Mouse (Mus musculus) embryonic facial prominence, embryonic 12.5 days (tissue): ENCODE measurements around the gene Prex1. TPM values are rescaled to one million over a fixed set of nuclear protein-coding genes. Genes with fewer than 3 reads are reported as not detected.

Experiments
- ATAC-seq: fragments of 200-750 bp; cut with Nextera tagmentation; 2 replicates; pipeline ENCODE4 v1.8.0; 2017; ENCODE audit not compliant: insufficient number of reproducible peaks, insufficient read depth, low FRiP score, low TSS enrichment
- H3K27ac ChIP-seq: fragments of 300-500 bp; sonication (generic); 2 replicates; pipeline ENCODE4 v1.5.1; 2016; ENCODE audit warnings: mild to moderate bottlenecking
- H3K27me3 ChIP-seq: fragments of 300-500 bp; sonication (generic); 2 replicates; pipeline ENCODE4 v1.6.1; 2016; ENCODE audit warnings: mild to moderate bottlenecking, moderate library complexity
- H3K36me3 ChIP-seq: fragments of 300-500 bp; sonication (generic); 2 replicates; pipeline ENCODE4 v1.6.1; 2016; ENCODE audit warnings: mild to moderate bottlenecking
- H3K4me1 ChIP-seq: fragments of 300-500 bp; sonication (generic); 2 replicates; pipeline ENCODE4 v1.6.1; 2016
- H3K4me2 ChIP-seq: fragments of 300-500 bp; sonication (generic); replicated peaks from 2 replicates; pipeline ENCODE4 v1.6.1; 2016; ENCODE audit warnings: mild to moderate bottlenecking, moderate library complexity
- H3K4me3 ChIP-seq: fragments of 300-500 bp; sonication (generic); 2 replicates; pipeline ENCODE4 v1.5.1; 2016; ENCODE audit warnings: mild to moderate bottlenecking
- H3K9ac ChIP-seq: fragments of 300-500 bp; sonication (generic); 2 replicates; pipeline ENCODE4 v1.6.1; 2016; ENCODE audit warnings: mild to moderate bottlenecking, moderate library complexity
- H3K9me3 ChIP-seq: fragments of 300-500 bp; sonication (generic); 2 replicates; pipeline ENCODE4 v1.6.1; 2016; ENCODE audit warnings: mild to moderate bottlenecking, moderate library complexity
- WGBS: fragments of 180-500 bp; shearing (Covaris S2); methylation state at CpG from one replicate; pipeline ENCODE4 v1.1.7; 2016; 5-methylcytosine and 5-hydroxymethylcytosine counted together
- polyA plus RNA-seq: library from polyadenylated mRNA; unstranded; fragments of >200 nt; fragmentation: Nextera tagmentation; extraction: Ambion mirVana; gene quantifications from 2 replicates; pipeline ENCODE4 v1.2.1, GENCODE M21; 2016

Prex1 gene
- polyA plus RNA-seq, 1 experiment from 2014 or later, result 36.2 TPM

GRCm38 (mm10) chr2:166655727-166656520 is 57.7 kb downstream of the Prex1 start:
- H3K36me3 ChIP-seq, result no peaks in the 10 kb centered on the region
- 67% methylated on average over 11 of the region's 11 CpGs for WGBS
- no peak overlapping the region for H3K4me3 ChIP-seq
- no peak overlapping the region for H3K9ac ChIP-seq
- no peak overlapping the region for H3K4me2 ChIP-seq
- H3K27ac ChIP-seq, result 0 out of 2 replicates have a peak overlapping the region, but pooled peaks have one; percentile 8
- no peaks in the 10 kb centered on the region for H3K27me3 ChIP-seq
- peaks cover 19% of the 10 kb centered on the region for H3K4me1 ChIP-seq
- no peak for ATAC-seq
- no peaks in the 10 kb centered on the region for H3K9me3 ChIP-seq

- H3K27ac ChIP-seq, result 0 out of 2 replicates have a peak overlapping the region, but pooled peaks have one; percentile 8
- no peaks in the 10 kb centered on the region for H3K9me3 ChIP-seq
- 83% methylated on average over 4 of the region's 4 CpGs for WGBS
- no peak overlapping the region for H3K4me3 ChIP-seq
- no peaks in the 10 kb centered on the region for H3K36me3 ChIP-seq
- H3K9ac ChIP-seq, result no peak overlapping the region
- no peak overlapping the region for H3K4me2 ChIP-seq
- ATAC-seq, result no peak
- H3K27me3 ChIP-seq, result no peaks in the 10 kb centered on the region
- peaks cover 19% of the 10 kb centered on the region for H3K4me1 ChIP-seq
Observed at GRCm38 (mm10) chr2:166655308-166655707, 58.3 kb downstream of the Prex1 start.

DNA sequence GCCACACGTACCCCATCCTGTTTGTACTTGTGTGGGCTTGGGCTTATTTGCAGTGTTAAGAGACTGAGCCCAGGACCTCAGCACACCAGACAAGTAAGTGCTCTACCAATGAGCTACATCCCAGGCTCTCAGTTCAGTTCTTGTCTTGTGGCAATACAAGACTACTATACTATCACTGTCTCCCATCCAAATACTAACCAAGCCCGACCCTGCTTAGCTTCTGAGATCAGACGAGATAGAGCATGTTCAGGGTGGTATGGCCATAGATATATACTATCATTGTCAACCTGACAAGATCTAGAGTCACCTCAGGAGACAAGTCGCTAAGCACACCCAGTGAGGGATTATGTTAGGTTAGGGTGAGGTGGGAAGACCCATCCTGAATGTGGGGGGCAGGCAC is 58.8 kb downstream of the Prex1 start:
- no peaks in the 10 kb centered on the region for H3K27me3 ChIP-seq
- peaks cover 19% of the 10 kb centered on the region for H3K4me1 ChIP-seq
- 86% methylated on average over 4 of the region's 4 CpGs for WGBS
- no peaks in the 10 kb centered on the region for H3K36me3 ChIP-seq
- H3K9me3 ChIP-seq, result no peaks in the 10 kb centered on the region
- no peak for ATAC-seq
- no peak overlapping the region for H3K9ac ChIP-seq
- H3K4me3 ChIP-seq, result no peak overlapping the region
- H3K27ac ChIP-seq, result no peak overlapping the region
- no peak overlapping the region for H3K4me2 ChIP-seq

DNA sequence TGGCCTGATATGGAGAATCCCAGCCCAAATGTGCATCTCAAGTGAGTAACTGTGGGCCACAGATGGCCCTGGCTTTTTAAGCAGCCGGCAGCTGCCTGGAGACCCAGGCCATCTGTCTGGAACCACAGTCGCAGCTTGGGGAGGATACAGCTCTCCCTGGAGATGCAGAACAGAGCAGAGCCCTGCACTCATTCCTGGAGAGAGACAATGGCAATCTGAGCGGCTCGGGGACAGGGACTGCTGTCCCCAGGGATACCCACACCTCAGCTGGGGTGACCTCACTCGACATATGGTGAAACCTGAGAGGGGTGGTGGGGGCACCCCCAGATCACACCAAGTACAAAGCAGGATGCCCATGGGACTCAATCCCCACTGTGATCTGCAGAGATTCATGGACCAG is 60.1 kb downstream of the Prex1 start:
- Histone ChIP-seq H3K36me3 (no peaks in the 10 kb centered on the region), H3K4me2 (no peak overlapping the region), H3K27ac (no peak overlapping the region), H3K4me1 (peaks cover 19% of the 10 kb centered on the region), H3K27me3 (no peaks in the 10 kb centered on the region), H3K9ac (no peak overlapping the region), H3K9me3 (no peaks in the 10 kb centered on the region), H3K4me3 (no peak overlapping the region)
- WGBS, result 49% methylated on average over 5 of the region's 5 CpGs
- ATAC-seq, result peak; percentile 39; the same call in 1 of the 2 replicates

DNA sequence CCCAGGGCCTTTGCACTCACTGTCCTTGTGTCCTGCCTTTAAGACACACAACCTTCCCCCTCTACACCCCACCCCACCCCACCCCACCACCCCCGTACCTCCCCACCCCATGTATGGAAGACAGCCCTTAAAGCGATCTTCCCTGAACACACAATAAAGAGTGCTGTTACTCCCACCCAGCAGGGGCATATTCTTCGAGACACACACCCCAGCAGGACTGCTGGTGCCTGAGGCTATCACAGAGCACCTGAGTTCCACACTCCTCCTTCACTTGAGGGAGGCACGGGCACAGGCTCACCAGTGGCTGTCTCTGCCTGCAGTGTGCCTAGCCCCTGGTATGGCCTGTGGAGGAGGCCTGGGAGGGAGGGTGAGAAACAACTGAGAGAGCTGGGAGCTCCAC is 61.0 kb downstream of the Prex1 start:
- no peaks in the 10 kb centered on the region for H3K9me3 ChIP-seq
- H3K27me3 ChIP-seq, result no peaks in the 10 kb centered on the region
- H3K36me3 ChIP-seq, result no peaks in the 10 kb centered on the region
- ATAC-seq, result no peak
- peaks cover 18% of the 10 kb centered on the region for H3K4me1 ChIP-seq
- H3K9ac ChIP-seq, result no peak overlapping the region
- WGBS, result 49% methylated on average over 4 of the region's 4 CpGs
- no peak overlapping the region for H3K4me2 ChIP-seq
- 0 out of 2 replicates have a peak overlapping the region, but pooled peaks have one; percentile 13 for H3K27ac ChIP-seq
- no peak overlapping the region for H3K4me3 ChIP-seq

DNA sequence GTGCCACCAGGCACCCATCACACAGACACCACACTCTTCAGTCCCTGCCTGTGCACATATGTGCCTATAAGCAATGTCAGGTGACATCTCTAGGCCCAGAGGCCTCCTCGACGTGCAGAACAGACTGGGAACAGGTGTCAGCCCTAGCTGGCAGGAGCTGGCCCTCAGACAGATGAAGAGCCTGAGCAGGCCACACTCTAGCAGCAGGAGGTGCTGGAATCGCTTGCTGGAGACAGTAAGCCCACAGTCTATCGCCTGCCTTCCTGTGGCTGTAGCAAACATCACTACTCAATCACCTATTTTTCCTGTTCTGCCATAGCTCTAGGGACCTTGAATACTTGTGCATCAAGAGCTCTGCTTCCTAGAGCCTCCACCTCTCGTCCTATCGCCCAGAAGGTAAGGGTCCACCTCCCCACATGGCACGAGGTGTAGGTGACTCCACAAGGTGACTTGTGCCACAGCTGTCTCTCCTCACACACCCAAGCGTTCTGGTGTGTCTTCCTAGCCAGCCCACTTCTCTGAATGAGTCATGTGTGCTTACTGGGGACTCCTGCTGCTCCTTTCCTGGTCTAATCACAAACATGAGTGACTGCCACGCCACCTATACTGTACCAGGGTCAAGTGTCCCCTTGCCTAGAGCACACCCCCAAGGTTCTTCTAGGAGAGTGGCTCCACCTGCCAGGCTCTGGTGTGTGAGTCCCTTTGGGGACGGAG is 62.2 kb downstream of the Prex1 start:
- H3K9ac ChIP-seq, result no peak overlapping the region
- no peak for ATAC-seq
- H3K4me1 ChIP-seq, result peaks cover 14% of the 10 kb centered on the region
- H3K4me2 ChIP-seq, result no peak overlapping the region
- H3K27me3 ChIP-seq, result no peaks in the 10 kb centered on the region
- H3K27ac ChIP-seq, result no peak overlapping the region
- WGBS, result 74% methylated on average over 10 of the region's 10 CpGs
- no peaks in the 10 kb centered on the region for H3K9me3 ChIP-seq
- peaks cover 4% of the 10 kb centered on the region; the same call in 1 of the 2 replicates for H3K36me3 ChIP-seq
- H3K4me3 ChIP-seq, result no peak overlapping the region

GRCm38 (mm10) chr2:166650414-166650813 is 63.2 kb downstream of the Prex1 start:
- H3K9ac ChIP-seq, result no peak overlapping the region
- H3K27ac ChIP-seq, result no peak overlapping the region
- no peaks in the 10 kb centered on the region for H3K9me3 ChIP-seq
- no peak overlapping the region for H3K4me2 ChIP-seq
- H3K4me1 ChIP-seq, result 0 out of 2 replicates have a peak, but pooled peaks cover 3% of the 10 kb centered on the region
- 69% methylated on average over 9 of the region's 9 CpGs for WGBS
- H3K36me3 ChIP-seq, result peaks cover 8% of the 10 kb centered on the region; the same call in 1 of the 2 replicates
- H3K4me3 ChIP-seq, result no peak overlapping the region
- H3K27me3 ChIP-seq, result no peaks in the 10 kb centered on the region
- ATAC-seq, result no peak

- no peak for ATAC-seq
- Histone ChIP-seq H3K27ac (0 out of 2 replicates have a peak overlapping the region, but pooled peaks have one; percentile 0), H3K4me2 (no peak overlapping the region), H3K4me1 (no peaks in the 10 kb centered on the region), H3K4me3 (no peak overlapping the region), H3K36me3 (peaks cover 19% of the 10 kb centered on the region), H3K27me3 (no peaks in the 10 kb centered on the region), H3K9ac (no peak overlapping the region), H3K9me3 (no peaks in the 10 kb centered on the region)
- WGBS, result 70% methylated on average over 7 of the region's 7 CpGs
Observed at GRCm38 (mm10) chr2:166647242-166647641, 66.4 kb downstream of the Prex1 start.

GRCm38 (mm10) chr2:166646434-166647088 is 67.1 kb downstream of the Prex1 start:
- no peak for ATAC-seq
- H3K27me3 ChIP-seq, result no peaks in the 10 kb centered on the region
- no peaks in the 10 kb centered on the region for H3K9me3 ChIP-seq
- no peak overlapping the region for H3K4me3 ChIP-seq
- H3K36me3 ChIP-seq, result peaks cover 19% of the 10 kb centered on the region
- no peak overlapping the region for H3K4me2 ChIP-seq
- no peaks in the 10 kb centered on the region for H3K4me1 ChIP-seq
- 66% methylated on average over 12 of the region's 12 CpGs for WGBS
- H3K27ac ChIP-seq, result 0 out of 2 replicates have a peak overlapping the region, but pooled peaks have one; percentile 0
- no peak overlapping the region for H3K9ac ChIP-seq

DNA sequence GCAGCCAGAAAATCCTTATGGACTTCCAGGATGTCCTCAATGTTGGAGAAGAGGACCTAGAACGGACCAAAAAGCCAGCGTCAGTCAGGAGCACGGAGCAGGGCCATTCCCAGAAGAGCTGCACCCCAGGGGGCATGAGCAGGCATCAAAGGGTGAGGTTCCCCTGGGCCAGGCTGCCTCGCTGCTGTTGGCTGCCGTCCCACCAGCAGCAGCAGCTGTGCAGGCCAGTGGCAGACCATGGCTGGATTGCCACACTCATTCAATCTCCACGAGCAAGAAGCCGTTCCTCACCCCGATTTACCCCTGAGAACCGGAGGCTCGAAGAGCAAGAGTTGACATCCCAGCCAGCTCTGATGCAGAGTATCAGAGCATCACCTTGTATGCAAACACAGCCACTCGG is 68.8 kb downstream of the Prex1 start:
- no peak for ATAC-seq
- no peak overlapping the region for H3K4me2 ChIP-seq
- no peaks in the 10 kb centered on the region for H3K27me3 ChIP-seq
- no peaks in the 10 kb centered on the region for H3K9me3 ChIP-seq
- H3K36me3 ChIP-seq, result peaks cover 31% of the 10 kb centered on the region
- WGBS, result 83% methylated on average over 11 of the region's 11 CpGs
- no peaks in the 10 kb centered on the region for H3K4me1 ChIP-seq
- no peak overlapping the region for H3K27ac ChIP-seq
- no peak overlapping the region for H3K9ac ChIP-seq
- no peak overlapping the region for H3K4me3 ChIP-seq

GRCm38 (mm10) chr2:166642581-166642987 is 71.0 kb downstream of the Prex1 start:
- Histone ChIP-seq H3K9me3 (no peaks in the 10 kb centered on the region), H3K9ac (no peak overlapping the region), H3K27ac (no peak overlapping the region), H3K4me1 (no peaks in the 10 kb centered on the region), H3K36me3 (peaks cover 31% of the 10 kb centered on the region), H3K4me2 (no peak overlapping the region), H3K27me3 (no peaks in the 10 kb centered on the region), H3K4me3 (no peak overlapping the region)
- ATAC-seq, result no peak
- 91% methylated on average over 8 of the region's 8 CpGs for WGBS
